Mouse (Mus musculus) midbrain, embryonic 11.5 days (tissue): ENCODE results near the gene Gadd45a. TPM values are rescaled to one million over a fixed set of nuclear protein-coding genes. Genes with fewer than 3 reads are reported as not detected.

Experiments
- ATAC-seq: fragments of 200-750 bp; cut with Nextera tagmentation; 2 replicates; pipeline ENCODE4 v1.8.0; 2017; ENCODE audit warnings: moderate TSS enrichment, moderate library complexity; ENCODE audit not compliant: low FRiP score
- DNase-seq: peaks from one replicate; pipeline ENCODE4 v3.0.0; 2015; ENCODE audit warnings: low spot score; ENCODE audit errors: missing footprints
- H3K27ac ChIP-seq: fragments of 300-500 bp; sonication (generic); 2 replicates; pipeline ENCODE4 v1.5.1; 2014; ENCODE audit warnings: low read depth, low read length
- H3K27me3 ChIP-seq: fragments of 300-500 bp; sonication (generic); 2 replicates; pipeline ENCODE4 v1.6.1; 2014; ENCODE audit warnings: mild to moderate bottlenecking, low read length, moderate library complexity, mixed read lengths; ENCODE audit not compliant: control insufficient read depth, insufficient read depth
- H3K36me3 ChIP-seq: fragments of 300-500 bp; sonication (generic); 2 replicates; pipeline ENCODE4 v1.6.1; 2014; ENCODE audit warnings: mild to moderate bottlenecking, low read length, moderate library complexity, mixed read lengths; ENCODE audit not compliant: control insufficient read depth, insufficient read depth
- H3K4me1 ChIP-seq: fragments of 300-500 bp; sonication (generic); 2 replicates; pipeline ENCODE4 v1.6.1; 2014; ENCODE audit warnings: low read length; ENCODE audit not compliant: control insufficient read depth, insufficient read depth
- H3K4me2 ChIP-seq: fragments of 300-500 bp; sonication (generic); 2 replicates; pipeline ENCODE4 v1.6.1; 2014; ENCODE audit warnings: mild to moderate bottlenecking, moderate library complexity
- H3K4me3 ChIP-seq: fragments of 300-500 bp; sonication (generic); 2 replicates; pipeline ENCODE4 v1.5.1; 2014; ENCODE audit warnings: low read depth, low read length
- H3K9ac ChIP-seq: fragments of 300-500 bp; sonication (generic); 2 replicates; pipeline ENCODE4 v1.6.1; 2014; ENCODE audit warnings: low read length
- H3K9me3 ChIP-seq: fragments of 300-500 bp; sonication (generic); 2 replicates; pipeline ENCODE4 v1.6.1; 2016; ENCODE audit warnings: low read length; ENCODE audit not compliant: control insufficient read depth
- WGBS: fragments of 180-500 bp; shearing (Covaris S2); extraction: QIAGEN DNeasy Blood & Tissue Kit; methylation state at CpG from one replicate; pipeline ENCODE4 v1.1.7; 2014; 5-methylcytosine and 5-hydroxymethylcytosine counted together
- polyA plus RNA-seq: library from polyadenylated mRNA; unstranded; fragments of >200 nt; fragmentation: Nextera tagmentation; extraction: Ambion mirVana; gene quantifications from 2 replicates; pipeline ENCODE4 v1.2.1, GENCODE M21; 2014

Gadd45a gene
- 13.2 and 16.5 TPM in 2 replicates for polyA plus RNA-seq

- Histone ChIP-seq H3K4me2 (peak within 1 kb of the TSS; percentile 80), H3K27me3 (peaks cover 2% of the 10 kb centered on the region; the same call in 1 of the 2 replicates), H3K4me3 (peak within 1 kb of the TSS; percentile 76), H3K36me3 (no peaks in the 10 kb centered on the region), H3K9ac (peak within 1 kb of the TSS; percentile 88), H3K27ac (peak within 1 kb of the TSS; percentile 87), H3K9me3 (no peaks in the 10 kb centered on the region), H3K4me1 (peaks cover 9% of the 10 kb centered on the region)
- under 1% methylated on average over 68 of the region's 69 CpGs for WGBS
- DNase-seq (peak; percentile 98), ATAC-seq (peak; percentile 97)
Measured at GRCm38 (mm10) chr6:67036837-67037628, at the start of gene Gadd45a. Gene Gadd45a, minus strand, starts transcription at chr6:67037457.

GRCm38 (mm10) chr6:67085850-67086437 lies 48.7 kb upstream of the Gadd45a start:
- H3K36me3 ChIP-seq, result no peaks in the 10 kb centered on the region
- no peaks in the 10 kb centered on the region for H3K27me3 ChIP-seq
- no peak for DNase-seq
- 89% methylated on average over 9 of the region's 9 CpGs for WGBS
- H3K4me3 ChIP-seq, result no peak overlapping the region
- H3K9me3 ChIP-seq, result no peaks in the 10 kb centered on the region
- H3K4me2 ChIP-seq, result no peak overlapping the region
- H3K4me1 ChIP-seq, result no peaks in the 10 kb centered on the region
- ATAC-seq, result no peak
- H3K27ac ChIP-seq, result no peak overlapping the region
- H3K9ac ChIP-seq, result no peak overlapping the region

- WGBS, result 86% methylated on average over 2 of the region's 2 CpGs
- H3K27ac ChIP-seq, result no peak overlapping the region
- DNase-seq (no peak), ATAC-seq (no peak)
- no peaks in the 10 kb centered on the region for H3K4me1 ChIP-seq
- H3K9ac ChIP-seq, result no peak overlapping the region
- no peak overlapping the region for H3K4me3 ChIP-seq
- no peak overlapping the region for H3K4me2 ChIP-seq
- H3K36me3 ChIP-seq, result no peaks in the 10 kb centered on the region
- H3K27me3 ChIP-seq, result no peaks in the 10 kb centered on the region
- H3K9me3 ChIP-seq, result no peaks in the 10 kb centered on the region
Measured at GRCm38 (mm10) chr6:67084465-67084864, 47.2 kb upstream of the Gadd45a start.

GRCm38 (mm10) chr6:67081141-67081540 lies 43.9 kb upstream of the Gadd45a start:
- WGBS, result 90% methylated on average over 4 of the region's 4 CpGs
- no peaks in the 10 kb centered on the region for H3K9me3 ChIP-seq
- H3K4me1 ChIP-seq, result no peaks in the 10 kb centered on the region
- no peaks in the 10 kb centered on the region for H3K36me3 ChIP-seq
- H3K4me2 ChIP-seq, result no peak overlapping the region
- H3K27ac ChIP-seq, result no peak overlapping the region
- no peak for ATAC-seq
- DNase-seq, result no peak
- H3K9ac ChIP-seq, result no peak overlapping the region
- H3K27me3 ChIP-seq, result no peaks in the 10 kb centered on the region
- no peak overlapping the region for H3K4me3 ChIP-seq

GRCm38 (mm10) chr6:67078076-67078475 lies 40.8 kb upstream of the Gadd45a start:
- WGBS, result 80% methylated on average over 3 of the region's 3 CpGs
- Histone ChIP-seq H3K4me3 (no peak overlapping the region), H3K9ac (no peak overlapping the region), H3K27ac (no peak overlapping the region), H3K9me3 (no peaks in the 10 kb centered on the region), H3K4me1 (no peaks in the 10 kb centered on the region), H3K36me3 (no peaks in the 10 kb centered on the region), H3K4me2 (no peak overlapping the region), H3K27me3 (no peaks in the 10 kb centered on the region)
- DNase-seq (no peak), ATAC-seq (no peak)

GRCm38 (mm10) chr6:67077477-67077876 lies 40.2 kb upstream of the Gadd45a start:
- Histone ChIP-seq H3K4me3 (no peak overlapping the region), H3K9ac (no peak overlapping the region), H3K4me2 (no peak overlapping the region), H3K27me3 (no peaks in the 10 kb centered on the region), H3K9me3 (no peaks in the 10 kb centered on the region), H3K4me1 (no peaks in the 10 kb centered on the region), H3K36me3 (no peaks in the 10 kb centered on the region), H3K27ac (no peak overlapping the region)
- 63% methylated on average over 3 of the region's 3 CpGs for WGBS
- no peak for DNase-seq
- no peak for ATAC-seq

- H3K4me2 ChIP-seq, result no peak overlapping the region
- 81% methylated on average over 1 of the region's 1 CpGs for WGBS
- H3K27ac ChIP-seq, result no peak overlapping the region
- DNase-seq (no peak), ATAC-seq (no peak)
- H3K9ac ChIP-seq, result no peak overlapping the region
- no peaks in the 10 kb centered on the region for H3K27me3 ChIP-seq
- no peaks in the 10 kb centered on the region for H3K9me3 ChIP-seq
- no peaks in the 10 kb centered on the region for H3K4me1 ChIP-seq
- no peak overlapping the region for H3K4me3 ChIP-seq
- no peaks in the 10 kb centered on the region for H3K36me3 ChIP-seq
Measured at GRCm38 (mm10) chr6:67076348-67076747, 39.1 kb upstream of the Gadd45a start.

- no peak overlapping the region for H3K4me3 ChIP-seq
- no peak for DNase-seq
- no peaks in the 10 kb centered on the region for H3K27me3 ChIP-seq
- no peak for ATAC-seq
- no peak overlapping the region for H3K9ac ChIP-seq
- H3K27ac ChIP-seq, result no peak overlapping the region
- no peak overlapping the region for H3K4me2 ChIP-seq
- H3K9me3 ChIP-seq, result no peaks in the 10 kb centered on the region
- no peaks in the 10 kb centered on the region for H3K4me1 ChIP-seq
- H3K36me3 ChIP-seq, result no peaks in the 10 kb centered on the region
Measured at GRCm38 (mm10) chr6:67074868-67075267, 37.6 kb upstream of the Gadd45a start.

- ATAC-seq (no peak), DNase-seq (no peak)
- WGBS, result 85% methylated on average over 5 of the region's 5 CpGs
- Histone ChIP-seq H3K27ac (no peak overlapping the region), H3K4me1 (no peaks in the 10 kb centered on the region), H3K9me3 (no peaks in the 10 kb centered on the region), H3K36me3 (no peaks in the 10 kb centered on the region), H3K4me2 (no peak overlapping the region), H3K9ac (no peak overlapping the region), H3K27me3 (no peaks in the 10 kb centered on the region), H3K4me3 (no peak overlapping the region)
Measured at GRCm38 (mm10) chr6:67073929-67074328, 36.7 kb upstream of the Gadd45a start.
